Mouse (Mus musculus) kidney, postnatal 36 days (tissue): ENCODE data around the gene Gm14862.

ENCODE experiments used
- DNase-seq, 2 experiments: peaks; one replicate each; pipeline ENCODE4 v3.0.0; 2021 to 2022; ENCODE audit warnings: mixed read lengths in 2 of 2

Gene Gm14862

DNA sequence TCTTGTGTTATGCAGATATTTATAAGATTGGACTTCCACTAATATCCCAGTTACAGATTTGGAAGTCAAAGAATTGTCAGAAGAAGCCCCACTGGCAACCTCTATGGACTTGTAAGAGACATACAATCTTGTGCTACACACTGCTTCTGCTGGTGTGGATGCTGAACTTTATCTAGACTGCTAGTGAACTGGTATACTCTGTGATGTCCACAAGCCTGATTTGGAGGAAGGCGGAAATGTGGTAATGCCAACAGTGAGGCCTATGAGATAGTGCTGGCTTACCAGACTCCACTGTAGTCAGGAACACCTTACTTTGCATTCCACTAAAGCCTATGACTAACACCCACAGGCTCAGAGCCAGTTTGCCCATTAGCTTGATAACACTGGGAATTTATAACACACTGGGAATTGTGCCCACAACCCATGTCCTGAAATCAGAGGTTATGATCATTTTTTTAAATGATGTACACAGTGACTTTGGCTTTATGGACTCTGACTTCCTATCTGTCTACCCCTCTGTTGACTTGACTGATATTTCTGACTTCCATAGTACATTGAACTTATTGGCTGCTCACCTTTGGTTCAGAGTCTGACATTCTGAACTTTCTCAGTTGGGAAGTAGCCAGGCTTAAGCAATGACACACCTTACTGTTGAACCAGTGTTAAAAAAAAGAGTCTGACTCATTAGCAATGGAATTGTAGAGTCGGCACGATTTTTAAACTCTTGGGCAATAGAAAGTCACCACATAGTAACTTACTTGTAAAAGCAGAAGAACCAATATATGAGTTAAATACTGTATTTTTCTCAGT, 34.1 kb downstream of the Gm14862 start:
- DNase-seq: no peak

DNA sequence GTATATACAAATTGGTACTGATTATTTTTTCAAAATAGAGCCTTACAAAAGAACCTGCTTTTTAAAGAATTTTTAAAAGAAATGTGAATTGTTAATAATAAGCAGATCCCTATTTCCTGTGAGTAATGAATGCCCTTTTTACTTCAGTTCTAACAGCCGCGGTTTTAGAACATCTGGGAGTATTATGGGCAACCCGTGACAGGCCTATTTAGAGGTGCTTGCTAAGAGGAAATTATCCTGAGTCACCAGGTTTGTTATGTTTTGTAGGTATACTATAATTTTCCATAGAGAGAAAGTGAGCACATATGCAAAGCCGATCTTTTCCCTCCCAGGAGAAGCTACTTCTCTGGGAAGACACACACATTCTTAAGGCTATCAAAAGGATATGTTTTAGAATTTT, 35.0 kb downstream of the Gm14862 start:
- DNase-seq: no peak

DNA sequence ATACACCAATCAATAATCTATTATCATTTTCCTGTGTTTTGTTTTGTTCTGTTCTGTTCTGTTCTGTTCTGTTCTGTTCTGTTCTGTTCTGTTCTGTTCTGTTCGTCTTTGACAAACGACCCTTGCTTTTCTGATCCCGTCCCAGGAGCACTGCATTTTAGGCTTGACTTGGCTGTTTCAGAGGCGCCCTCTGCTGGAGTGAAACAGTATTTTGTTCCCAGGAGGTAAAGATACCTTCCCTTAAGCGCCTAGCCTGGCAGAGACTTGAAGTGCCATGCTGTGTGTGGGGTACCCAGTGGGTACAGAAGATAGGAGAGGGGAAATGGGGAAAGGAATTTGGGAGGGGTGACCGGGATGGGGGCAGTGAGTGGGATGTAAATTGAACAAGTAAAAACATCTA, 35.5 kb downstream of the Gm14862 start:
- peak; percentile 57 to 78 for DNase-seq

DNA sequence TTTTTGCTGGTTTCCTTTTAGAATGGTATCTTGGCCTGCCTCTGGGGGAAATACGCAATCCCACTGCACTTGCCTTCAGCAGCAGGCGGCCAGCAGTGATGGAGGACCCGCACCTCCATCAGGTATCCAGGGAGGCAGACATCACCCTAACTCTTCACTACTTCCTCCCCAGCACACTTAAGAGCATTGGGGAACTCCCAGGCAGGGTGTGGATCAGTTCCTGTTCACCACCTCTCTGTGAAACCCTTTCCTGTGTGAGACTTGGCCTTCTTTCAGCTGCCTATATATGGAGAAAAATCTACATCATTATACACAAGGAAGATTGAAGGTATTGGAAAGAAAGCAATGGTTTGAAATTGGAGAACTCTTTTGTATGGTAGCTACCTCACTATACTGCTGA, 37.1 kb downstream of the Gm14862 start:
- no peak for DNase-seq

DNA sequence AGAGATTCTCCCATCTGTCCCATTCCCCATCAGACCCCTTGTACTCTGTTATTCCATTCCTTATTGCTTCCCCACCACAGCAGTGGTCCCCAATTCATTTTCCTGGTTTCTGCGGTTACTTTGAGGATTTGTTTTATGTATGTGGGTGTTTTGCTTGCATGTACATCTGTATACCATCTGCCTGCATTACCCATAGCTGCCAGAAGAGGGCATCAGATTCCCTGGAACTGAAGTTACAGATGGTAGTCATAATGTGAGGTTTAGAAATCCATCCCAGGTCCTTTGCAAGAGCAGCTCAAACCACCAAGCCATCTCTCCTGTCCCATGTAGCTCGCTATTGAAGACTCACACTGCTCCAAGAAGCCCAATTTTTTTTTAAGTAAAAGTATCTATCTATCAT, 40.5 kb downstream of the Gm14862 start:
- peak in 1 of 2 experiments; percentile 29 for DNase-seq

DNA sequence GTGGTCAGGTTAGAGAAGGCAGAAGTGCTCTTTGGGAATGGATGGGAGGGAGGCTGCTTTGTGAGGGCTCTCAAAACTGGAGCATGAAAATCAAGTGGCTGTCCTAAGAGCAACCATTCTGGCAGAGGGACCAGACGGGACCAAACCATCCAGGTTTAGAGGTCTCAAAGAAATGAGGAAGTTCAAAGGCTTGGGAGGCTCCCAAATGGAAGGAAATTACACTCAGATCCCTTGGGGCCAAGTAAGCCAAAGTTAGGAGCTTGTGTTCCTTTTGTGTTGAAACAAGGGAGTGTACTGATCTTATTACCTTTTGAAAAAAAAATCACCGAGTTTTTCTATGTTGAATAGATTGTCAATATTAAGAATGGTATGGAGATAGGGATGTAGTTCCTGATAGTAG, 51.6 kb downstream of the Gm14862 start:
- no peak for DNase-seq

DNA sequence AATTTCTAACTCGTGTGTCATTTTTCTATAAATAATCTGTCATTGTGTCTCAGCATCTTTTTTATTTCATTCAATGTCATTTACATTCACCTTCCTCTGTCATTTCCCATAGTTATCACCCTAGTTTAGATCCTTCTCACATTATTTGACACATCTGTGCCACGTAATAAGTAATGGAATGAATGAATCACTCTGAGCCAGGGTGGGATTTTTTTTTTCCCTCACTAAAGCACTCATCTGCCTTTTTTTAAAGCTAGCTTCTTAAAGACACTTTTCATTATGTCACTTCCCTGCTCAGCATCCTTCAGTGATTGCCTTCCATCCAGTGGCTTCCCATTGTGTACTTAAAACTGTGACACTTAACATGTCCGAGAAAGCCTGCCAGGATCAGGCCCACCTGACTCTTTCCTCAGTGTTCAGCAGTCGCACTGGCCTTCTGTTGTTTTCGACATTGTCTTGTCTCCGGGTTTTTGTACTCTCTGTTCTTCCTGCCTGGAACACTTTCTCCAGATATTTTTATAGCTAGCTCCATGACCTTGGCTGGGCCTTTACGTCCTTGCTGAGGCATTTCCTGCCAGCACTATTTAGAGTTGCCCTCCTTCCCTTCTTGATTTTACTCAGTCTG, 53.8 kb downstream of the Gm14862 start:
- peak; percentile 6 to 58 for DNase-seq

DNA sequence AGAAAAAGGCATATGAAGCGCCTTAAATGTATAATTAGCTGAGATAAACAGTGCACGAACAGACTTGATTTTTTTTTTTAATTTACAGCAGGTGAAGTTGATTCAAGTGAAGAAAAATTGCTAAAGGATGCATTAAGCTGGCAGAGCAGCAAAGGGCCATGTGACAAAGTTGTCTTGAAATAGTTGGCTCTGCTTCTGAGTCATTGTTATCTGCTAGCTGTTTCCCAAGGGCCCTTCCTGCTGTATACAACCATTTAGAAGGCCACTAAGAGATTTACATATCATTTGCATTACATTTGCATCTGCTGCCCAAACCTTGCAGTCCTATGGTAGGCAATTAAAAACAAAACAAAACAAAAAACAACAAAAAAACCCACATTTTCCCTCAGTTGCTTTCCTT, 54.7 kb downstream of the Gm14862 start:
- no peak for DNase-seq
